Comparison of ENCODE assay signal across 27 mouse cellular contexts in the genomic region with DNA sequence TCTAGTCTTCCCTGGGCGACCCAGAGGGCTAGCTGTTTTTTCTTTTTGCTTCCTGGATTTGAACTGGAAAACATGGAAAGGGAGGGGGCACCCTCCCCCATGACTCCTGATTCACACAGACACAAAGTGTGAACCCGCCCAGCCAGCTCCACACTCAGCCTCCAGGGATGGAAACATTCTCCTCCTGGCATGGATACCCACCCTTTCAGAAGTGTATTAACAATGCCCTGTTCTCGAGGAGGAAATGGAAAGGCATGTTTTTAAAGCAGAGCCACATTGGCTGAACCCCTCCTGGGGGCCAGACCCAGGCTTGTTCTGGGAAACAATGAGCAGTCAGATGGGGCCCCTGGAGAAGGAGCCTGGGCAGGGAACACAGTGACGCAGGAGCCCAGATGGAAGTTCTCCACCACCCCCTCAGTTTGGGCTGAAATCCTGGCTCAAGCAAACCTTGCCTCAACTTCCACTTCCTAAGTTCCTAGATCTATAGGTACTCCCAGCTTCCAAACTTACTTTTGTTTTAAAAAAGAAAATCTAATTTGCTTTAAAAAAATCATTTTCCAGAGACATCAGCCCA. TPM values are rescaled to one million over a fixed set of nuclear protein-coding genes. Genes with fewer than 3 reads are reported as not detected.
DNase-seq lines count a peak whose midpoint lies in the region; ATAC-seq lines count a peak whose summit lies in the region.
"Had no signal": no experiment of that assay in that cellular context is flagged by ENCODE, and none has a peak within 500 bp of the region (broad histone marks: within the 10 kb centered on the region; RNA-seq: fewer than 3 reads in every experiment).

No protein-coding gene starts in this region.

- H3K9ac ChIP-seq in embryonic facial prominence, embryonic 14.5 days (ENCODE audit: low read depth, low read length), result no peak overlapping the region
- H3K9ac ChIP-seq in hindbrain, embryonic 16.5 days (ENCODE audit: low read depth, low read length), result no peak overlapping the region
- no peak overlapping the region for H3K9ac ChIP-seq in hindbrain, embryonic 11.5 days (ENCODE audit: low read depth, low read length)
- no peak overlapping the region for H3K9ac ChIP-seq in limb, embryonic 15.5 days
- H3K9ac ChIP-seq: embryonic facial prominence, embryonic 12.5 days; intestine, embryonic 15.5 days; limb, embryonic 13.5 days; liver, embryonic 12.5 days; liver, postnatal 0 days; neural tube, embryonic 12.5 days had no signal

- peak; percentile 13 for DNase-seq in embryonic facial prominence, embryonic 14.5 days (ENCODE audit: low spot score)
- DNase-seq in embryonic facial prominence, embryonic 10.5 days (ENCODE audit: low spot score), result no peak
- no peak for DNase-seq in hindbrain, embryonic 11.5 days (ENCODE audit: low spot score)
- DNase-seq in limb, embryonic 10.5 days (ENCODE audit: low spot score), result no peak
- DNase-seq in fibroblast of lung, adult 2 months (ENCODE audit: low read depth), result peak; percentile 18
- DNase-seq: adrenal gland, postnatal 14 days; cerebellum, postnatal 10 days; gastrocnemius, postnatal 10 days; heart, postnatal 4 days; kidney, adult 2 months; liver, postnatal 0 days; lung, postnatal 36 days; thymus, adult 2 months; thymus, postnatal 36 days had no signal

- no peaks in the 10 kb centered on the region for H3K27me3 ChIP-seq in embryonic facial prominence, embryonic 14.5 days (replicated peaks; ENCODE audit: control insufficient read depth, insufficient read depth, low read length)
- no peaks in the 10 kb centered on the region for H3K27me3 ChIP-seq in embryonic facial prominence, embryonic 10.5 days (replicated peaks; ENCODE audit: low read depth, poor library complexity, severe bottlenecking)
- H3K27me3 ChIP-seq in hindbrain, embryonic 16.5 days (replicated peaks; ENCODE audit: control insufficient read depth, insufficient read depth, low read length), result no peaks in the 10 kb centered on the region
- no peaks in the 10 kb centered on the region for H3K27me3 ChIP-seq in hindbrain, embryonic 11.5 days (ENCODE audit: control insufficient read depth, insufficient read depth, low read length)
- H3K27me3 ChIP-seq in limb, embryonic 15.5 days, result no peaks in the 10 kb centered on the region
- H3K27me3 ChIP-seq in limb, embryonic 10.5 days (ENCODE audit: low read depth, poor library complexity, severe bottlenecking), result no peaks in the 10 kb centered on the region
- H3K27me3 ChIP-seq: embryonic facial prominence, embryonic 12.5 days; intestine, embryonic 15.5 days; limb, embryonic 13.5 days; neural tube, embryonic 12.5 days had no signal

- no peak overlapping the region for H3K4me3 ChIP-seq in embryonic facial prominence, embryonic 14.5 days (ENCODE audit: low read depth, low read length)
- no peak overlapping the region for H3K4me3 ChIP-seq in embryonic facial prominence, embryonic 10.5 days
- H3K4me3 ChIP-seq in hindbrain, embryonic 16.5 days (ENCODE audit: low read length), result no peak overlapping the region
- no peak overlapping the region for H3K4me3 ChIP-seq in hindbrain, embryonic 11.5 days (ENCODE audit: low read depth, low read length)
- no peak overlapping the region for H3K4me3 ChIP-seq in limb, embryonic 15.5 days
- H3K4me3 ChIP-seq in limb, embryonic 10.5 days, result no peak overlapping the region
- H3K4me3 ChIP-seq: embryonic facial prominence, embryonic 12.5 days; intestine, embryonic 15.5 days; limb, embryonic 13.5 days; liver, embryonic 12.5 days; myocyte; neural tube, embryonic 12.5 days had no signal

- H3K27ac ChIP-seq in embryonic facial prominence, embryonic 14.5 days (replicated peaks; ENCODE audit: low read depth, low read length), result 0 out of 2 replicates have a peak overlapping the region, but pooled peaks have one; percentile 17
- no peak overlapping the region for H3K27ac ChIP-seq in embryonic facial prominence, embryonic 10.5 days (replicated peaks)
- H3K27ac ChIP-seq in hindbrain, embryonic 16.5 days (ENCODE audit: low read depth, low read length), result no peak overlapping the region
- H3K27ac ChIP-seq in hindbrain, embryonic 11.5 days (ENCODE audit: low read depth, low read length), result no peak overlapping the region
- H3K27ac ChIP-seq in limb, embryonic 15.5 days, result peak overlapping the region; percentile 57
- no peak overlapping the region for H3K27ac ChIP-seq in limb, embryonic 10.5 days
- H3K27ac ChIP-seq: embryonic facial prominence, embryonic 12.5 days; hindbrain, postnatal 0 days; intestine, embryonic 15.5 days; kidney, postnatal 0 days; limb, embryonic 13.5 days; liver, embryonic 12.5 days; neural tube, embryonic 12.5 days had no signal

- H3K9me3 ChIP-seq in embryonic facial prominence, embryonic 14.5 days (ENCODE audit: control insufficient read depth, low read length), result peaks cover 4% of the 10 kb centered on the region; the same call in 1 of the 2 replicates
- no peaks in the 10 kb centered on the region for H3K9me3 ChIP-seq in embryonic facial prominence, embryonic 10.5 days
- no peaks in the 10 kb centered on the region for H3K9me3 ChIP-seq in hindbrain, embryonic 16.5 days (ENCODE audit: control insufficient read depth, low read length)
- no peaks in the 10 kb centered on the region for H3K9me3 ChIP-seq in hindbrain, embryonic 11.5 days (ENCODE audit: control insufficient read depth, low read length)
- no peaks in the 10 kb centered on the region for H3K9me3 ChIP-seq in limb, embryonic 15.5 days
- no peaks in the 10 kb centered on the region for H3K9me3 ChIP-seq in limb, embryonic 10.5 days (replicated peaks)
- H3K9me3 ChIP-seq: embryonic facial prominence, embryonic 12.5 days; intestine, embryonic 15.5 days; liver, embryonic 12.5 days; neural tube, embryonic 12.5 days had no signal

- H3K36me3 ChIP-seq in embryonic facial prominence, embryonic 14.5 days (ENCODE audit: control insufficient read depth, insufficient read depth, low read length), result no peaks in the 10 kb centered on the region
- no peaks in the 10 kb centered on the region for H3K36me3 ChIP-seq in embryonic facial prominence, embryonic 10.5 days (replicated peaks)
- no peaks in the 10 kb centered on the region for H3K36me3 ChIP-seq in hindbrain, embryonic 16.5 days (ENCODE audit: control insufficient read depth, insufficient read depth, low read length)
- H3K36me3 ChIP-seq in hindbrain, embryonic 11.5 days (ENCODE audit: control insufficient read depth, insufficient read depth, low read length), result no peaks in the 10 kb centered on the region
- no peaks in the 10 kb centered on the region for H3K36me3 ChIP-seq in limb, embryonic 15.5 days
- no peaks in the 10 kb centered on the region for H3K36me3 ChIP-seq in limb, embryonic 10.5 days
- H3K36me3 ChIP-seq: embryonic facial prominence, embryonic 12.5 days; intestine, embryonic 15.5 days; limb, embryonic 13.5 days; liver, embryonic 12.5 days; neural tube, embryonic 12.5 days had no signal

- H3K4me2 ChIP-seq in embryonic facial prominence, embryonic 14.5 days (ENCODE audit: low read depth, low read length), result no peak overlapping the region
- no peak overlapping the region for H3K4me2 ChIP-seq in hindbrain, embryonic 16.5 days (ENCODE audit: low read length)
- no peak overlapping the region for H3K4me2 ChIP-seq in hindbrain, embryonic 11.5 days (replicated peaks; ENCODE audit: low read depth, low read length)
- H3K4me2 ChIP-seq in limb, embryonic 15.5 days, result no peak overlapping the region
- H3K4me2 ChIP-seq: embryonic facial prominence, embryonic 12.5 days; intestine, embryonic 15.5 days; limb, embryonic 13.5 days; liver, embryonic 12.5 days; midbrain, embryonic 11.5 days; neural tube, embryonic 12.5 days had no signal

- no peaks in the 10 kb centered on the region; the same call in 1 of the 2 replicates for H3K4me1 ChIP-seq in embryonic facial prominence, embryonic 14.5 days (ENCODE audit: control insufficient read depth, insufficient read depth, low read length)
- no peaks in the 10 kb centered on the region for H3K4me1 ChIP-seq in embryonic facial prominence, embryonic 10.5 days
- no peaks in the 10 kb centered on the region for H3K4me1 ChIP-seq in hindbrain, embryonic 16.5 days (ENCODE audit: control insufficient read depth, insufficient read depth, low read depth, low read length)
- H3K4me1 ChIP-seq in hindbrain, embryonic 11.5 days (replicated peaks; ENCODE audit: control insufficient read depth, insufficient read depth, low read length), result no peaks in the 10 kb centered on the region
- H3K4me1 ChIP-seq in limb, embryonic 15.5 days, result peaks cover 18% of the 10 kb centered on the region; the same call in 1 of the 2 replicates
- no peaks in the 10 kb centered on the region for H3K4me1 ChIP-seq in limb, embryonic 10.5 days
- H3K4me1 ChIP-seq: embryonic facial prominence, embryonic 12.5 days; intestine, embryonic 15.5 days; liver, embryonic 12.5 days; neural tube, embryonic 12.5 days had no signal

- ATAC-seq in embryonic facial prominence, embryonic 14.5 days (ENCODE audit: low read depth), result no peak
- 0 out of 2 replicates have a peak, but pooled peaks have one; percentile 44 for ATAC-seq in hindbrain, embryonic 16.5 days
- no peak for ATAC-seq in hindbrain, embryonic 11.5 days (ENCODE audit: low FRiP score)
- ATAC-seq in limb, embryonic 15.5 days (ENCODE audit: insufficient number of reproducible peaks, low FRiP score, low TSS enrichment, low read depth), result 0 out of 2 replicates have a peak, but pooled peaks have one; percentile 31
- ATAC-seq: CD4-positive, CD25-positive, alpha-beta regulatory T cell, adult 4 months; forebrain, embryonic 16.5 days; hindbrain, postnatal 0 days; intestine, embryonic 15.5 days; liver, embryonic 12.5 days; liver, postnatal 0 days had no signal

- WGBS in embryonic facial prominence, embryonic 14.5 days, result 46% methylated on average over 4 of the region's 4 CpGs
- 50% methylated on average over 4 of the region's 4 CpGs for WGBS in embryonic facial prominence, embryonic 10.5 days
- WGBS in hindbrain, embryonic 16.5 days, result 62% methylated on average over 4 of the region's 4 CpGs
- 62% methylated on average over 4 of the region's 4 CpGs for WGBS in hindbrain, embryonic 11.5 days
- 55% methylated on average over 4 of the region's 4 CpGs for WGBS in limb, embryonic 15.5 days
- 73% methylated on average over 4 of the region's 4 CpGs for WGBS in limb, embryonic 10.5 days

RNA-seq across cellular contexts. Expression of a gene that starts 39.9 kb away (rescaled TPM):
- polyA plus RNA-seq in embryonic facial prominence, embryonic 14.5 days (2014; fragmentation: Nextera tagmentation; extraction: Ambion mirVana), result 0.18 and 0.46 TPM in 2 replicates
- polyA plus RNA-seq in embryonic facial prominence, embryonic 10.5 days (2016; fragmentation: Nextera tagmentation; extraction: Ambion mirVana), result 0.21 and 0.34 TPM in 2 replicates
- polyA plus RNA-seq in hindbrain, embryonic 16.5 days (2015; fragmentation: Nextera tagmentation; extraction: Ambion mirVana), result 6.3 and 6.8 TPM in 2 replicates
- 0.22 TPM in 1 of 2 replicates, not detected in the other for polyA plus RNA-seq in hindbrain, embryonic 11.5 days (2014; fragmentation: Nextera tagmentation; extraction: Ambion mirVana)
- 0.33 and 0.61 TPM in 2 replicates for polyA plus RNA-seq in limb, embryonic 15.5 days (2015; fragmentation: Nextera tagmentation; extraction: Ambion mirVana)
- 0.23 and 0.30 TPM in 2 replicates for polyA plus RNA-seq in limb, embryonic 10.5 days (2016; fragmentation: Nextera tagmentation; extraction: Ambion mirVana)

Comparison
In these comparisons a context has a peak if more than half of its experiments do, and no peak if none do; other contexts are left out.
1. ATAC-seq: peak in hindbrain, embryonic 16.5 days (single experiment) and limb, embryonic 15.5 days (single experiment); none in embryonic facial prominence, embryonic 14.5 days (single experiment) and hindbrain, embryonic 11.5 days (single experiment).
2. DNase-seq: peak in embryonic facial prominence, embryonic 14.5 days (single experiment) and fibroblast of lung, adult 2 months (single experiment); none in embryonic facial prominence, embryonic 10.5 days (single experiment), hindbrain, embryonic 11.5 days (single experiment) and limb, embryonic 10.5 days (single experiment).
3. H3K27ac ChIP-seq: peak in embryonic facial prominence, embryonic 14.5 days (single experiment) and limb, embryonic 15.5 days (single experiment); none in embryonic facial prominence, embryonic 10.5 days (single experiment), hindbrain, embryonic 16.5 days (single experiment), hindbrain, embryonic 11.5 days (single experiment) and limb, embryonic 10.5 days (single experiment).